Mouse (Mus musculus) forebrain, embryonic 15.5 days (tissue): ENCODE results near the gene Spata9. TPM values are rescaled to one million over a fixed set of nuclear protein-coding genes. Genes with fewer than 3 reads are reported as not detected.
A peak's percentile ranks its signal among the peaks of the same experiment; 100 is the strongest.

Experiments
- ATAC-seq: fragments of 200-750 bp; cut with Nextera tagmentation; replicated peaks from 2 replicates; pipeline ENCODE4 v1.8.0; 2017; ENCODE audit warnings: mild to moderate bottlenecking, moderate TSS enrichment, moderate library complexity
- H3K27ac ChIP-seq: fragments of 300-500 bp; sonication (generic); replicated peaks from 2 replicates; pipeline ENCODE4 v1.5.1; 2015; ENCODE audit warnings: mild to moderate bottlenecking, inconsistent platforms
- H3K27me3 ChIP-seq: fragments of 300-500 bp; sonication (generic); 2 replicates; pipeline ENCODE4 v1.6.1; 2015; ENCODE audit warnings: inconsistent platforms
- H3K36me3 ChIP-seq: fragments of 300-500 bp; sonication (generic); 2 replicates; pipeline ENCODE4 v1.6.1; 2015; ENCODE audit warnings: mild to moderate bottlenecking, inconsistent platforms
- H3K4me1 ChIP-seq: fragments of 300-500 bp; sonication (generic); 2 replicates; pipeline ENCODE4 v1.6.1; 2015; ENCODE audit warnings: inconsistent platforms
- H3K4me2 ChIP-seq: fragments of 300-500 bp; sonication (generic); replicated peaks from 2 replicates; pipeline ENCODE4 v1.6.1; 2015; ENCODE audit warnings: mild to moderate bottlenecking, inconsistent platforms
- H3K4me3 ChIP-seq: fragments of 300-500 bp; sonication (generic); 2 replicates; pipeline ENCODE4 v1.5.1; 2015; ENCODE audit warnings: mild to moderate bottlenecking, inconsistent platforms
- H3K9ac ChIP-seq: fragments of 300-500 bp; sonication (generic); replicated peaks from 2 replicates; pipeline ENCODE4 v1.6.1; 2015; ENCODE audit warnings: mild to moderate bottlenecking, inconsistent platforms
- H3K9me3 ChIP-seq: fragments of 300-500 bp; sonication (generic); 2 replicates; pipeline ENCODE4 v1.6.1; 2016; ENCODE audit warnings: inconsistent platforms
- WGBS: fragments of 180-500 bp; shearing (Covaris S2); methylation state at CpG from one replicate; pipeline ENCODE4 v1.1.7; 2015; ENCODE audit warnings: mixed read lengths; 5-methylcytosine and 5-hydroxymethylcytosine counted together
- polyA plus RNA-seq: library from polyadenylated mRNA; unstranded; fragments of >200 nt; fragmentation: Nextera tagmentation; extraction: Ambion mirVana; gene quantifications from 2 replicates; pipeline ENCODE4 v1.2.1, GENCODE M21; 2015

Gene Spata9
- polyA plus RNA-seq, 1 experiment from 2014 or later, result 2.6 TPM

DNA sequence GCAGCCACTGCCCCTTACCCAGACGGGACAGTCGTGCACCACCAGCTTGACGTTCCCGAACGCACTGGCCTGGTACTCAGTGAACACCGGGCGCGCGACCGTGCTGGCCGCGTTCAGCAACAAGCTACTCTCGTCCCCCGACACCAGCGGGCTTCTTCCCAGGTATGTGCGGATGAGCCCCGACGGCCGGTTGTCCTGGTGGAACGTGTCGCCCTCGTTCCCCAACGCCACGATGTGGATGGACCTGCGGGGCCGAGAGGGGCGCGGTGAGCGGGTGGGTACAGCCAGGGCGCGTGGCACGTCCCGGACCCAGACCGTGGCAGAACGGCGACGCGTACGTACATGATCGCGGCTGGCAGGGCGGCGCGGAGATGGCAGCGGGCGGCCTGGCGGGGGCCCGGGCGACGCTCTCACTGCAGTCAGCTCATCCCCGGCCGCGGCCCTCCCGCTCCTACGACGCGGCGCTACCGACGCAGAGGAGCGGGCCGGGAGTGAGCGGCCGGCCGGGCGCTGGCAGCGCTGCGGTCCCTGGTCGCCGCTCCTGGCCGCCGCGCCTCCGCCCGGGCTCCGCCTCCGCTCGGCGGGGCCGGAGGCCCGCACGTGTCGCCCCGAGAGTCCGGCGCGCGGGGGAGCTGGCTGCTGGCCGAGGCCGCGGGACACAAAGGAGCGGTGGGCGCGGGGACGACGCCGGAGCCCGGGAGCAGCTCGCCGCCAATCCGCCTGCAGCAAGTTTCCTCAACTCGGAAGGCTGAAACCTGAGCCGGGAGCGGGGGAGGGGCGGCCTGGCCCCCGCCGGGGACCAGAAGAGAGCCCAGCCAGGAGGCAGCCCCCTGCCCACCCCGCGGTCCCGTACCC lies 23.5 kb upstream of the Spata9 start, which contains the start of gene Rhobtb3:
Rhobtb3 (minus strand) TSS at position 737 of the 855 bp plus-strand sequence.
- Histone ChIP-seq H3K36me3 (peaks cover 6% of the 10 kb centered on the region; the same call in 1 of the 2 replicates), H3K9me3 (no peaks in the 10 kb centered on the region), H3K4me1 (peaks cover 29% of the 10 kb centered on the region), H3K4me2 (peak within 1 kb of the TSS; percentile 51), H3K27me3 (no peaks in the 10 kb centered on the region), H3K9ac (peak within 1 kb of the TSS; percentile 93), H3K27ac (peak within 1 kb of the TSS; percentile 99), H3K4me3 (peak within 1 kb of the TSS; percentile 74)
- WGBS, result 0% methylated on average over 99 of the region's 110 CpGs
- ATAC-seq, result peak; percentile 90

DNA sequence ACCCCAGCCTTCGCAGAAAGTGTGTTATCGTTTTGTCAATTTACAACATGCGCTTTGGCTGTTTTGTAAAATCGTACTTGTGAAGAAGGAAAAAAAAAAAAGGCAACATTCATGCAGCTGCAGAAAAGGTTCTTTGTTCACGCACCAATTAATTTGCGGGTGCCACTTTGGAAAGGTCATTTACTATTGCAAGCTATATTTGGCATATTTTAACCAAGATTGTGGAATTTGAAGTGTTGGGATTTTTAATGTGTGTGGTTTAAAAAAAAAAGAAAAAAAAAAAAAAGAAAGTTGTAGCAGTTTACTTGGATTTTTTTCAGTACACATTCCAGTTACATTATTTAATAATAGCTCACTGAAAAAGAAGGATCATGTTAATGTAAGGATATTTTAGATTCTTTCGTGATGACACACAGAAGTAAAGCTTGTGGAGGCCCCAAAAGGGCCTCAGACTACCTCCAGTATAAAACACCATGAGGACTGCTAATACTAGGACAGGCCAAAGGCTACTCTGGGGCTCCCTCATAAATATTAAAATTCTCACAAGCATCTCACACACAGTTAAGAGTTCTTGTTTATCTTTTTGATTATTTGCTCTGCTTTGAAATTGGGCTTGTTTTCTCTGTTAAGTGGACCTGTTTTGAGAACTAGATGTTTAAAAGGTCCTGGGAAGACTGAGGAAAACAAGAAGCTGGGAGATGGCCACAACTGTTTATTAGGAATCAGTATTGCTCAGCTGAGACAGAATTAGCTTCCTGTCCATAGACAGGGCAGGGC lies 22.7 kb upstream of the Spata9 start:
- peak overlapping the region; percentile 99 for H3K27ac ChIP-seq
- H3K9me3 ChIP-seq, result no peaks in the 10 kb centered on the region
- no peaks in the 10 kb centered on the region for H3K36me3 ChIP-seq
- peak overlapping the region; percentile 74 for H3K4me3 ChIP-seq
- H3K27me3 ChIP-seq, result no peaks in the 10 kb centered on the region
- WGBS, result under 1% methylated on average over 7 of the region's 7 CpGs
- peak overlapping the region; percentile 93 for H3K9ac ChIP-seq
- peaks cover 29% of the 10 kb centered on the region for H3K4me1 ChIP-seq
- no peak for ATAC-seq
- H3K4me2 ChIP-seq, result peak overlapping the region; percentile 51

DNA sequence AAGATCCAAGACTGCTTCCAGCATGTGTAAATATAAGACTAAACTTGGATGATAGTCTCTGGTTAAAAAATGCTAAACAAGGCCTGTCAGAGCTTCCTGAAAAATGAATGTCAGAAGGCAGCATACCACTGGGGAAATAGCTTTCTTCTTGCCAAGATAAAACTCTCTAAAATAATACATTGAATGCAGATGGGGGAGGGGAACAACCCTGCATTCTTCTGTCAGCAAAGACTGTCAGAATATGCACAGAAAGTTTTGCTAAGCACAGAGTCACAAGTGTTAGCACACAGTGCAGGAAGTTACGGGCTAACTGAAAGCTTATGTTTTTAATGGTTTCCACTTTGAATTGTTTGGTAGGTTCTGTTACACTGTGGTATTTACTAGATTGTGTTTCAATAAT lies 16.7 kb upstream of the Spata9 start:
- H3K4me3 ChIP-seq, result no peak overlapping the region
- H3K27me3 ChIP-seq, result no peaks in the 10 kb centered on the region

DNA sequence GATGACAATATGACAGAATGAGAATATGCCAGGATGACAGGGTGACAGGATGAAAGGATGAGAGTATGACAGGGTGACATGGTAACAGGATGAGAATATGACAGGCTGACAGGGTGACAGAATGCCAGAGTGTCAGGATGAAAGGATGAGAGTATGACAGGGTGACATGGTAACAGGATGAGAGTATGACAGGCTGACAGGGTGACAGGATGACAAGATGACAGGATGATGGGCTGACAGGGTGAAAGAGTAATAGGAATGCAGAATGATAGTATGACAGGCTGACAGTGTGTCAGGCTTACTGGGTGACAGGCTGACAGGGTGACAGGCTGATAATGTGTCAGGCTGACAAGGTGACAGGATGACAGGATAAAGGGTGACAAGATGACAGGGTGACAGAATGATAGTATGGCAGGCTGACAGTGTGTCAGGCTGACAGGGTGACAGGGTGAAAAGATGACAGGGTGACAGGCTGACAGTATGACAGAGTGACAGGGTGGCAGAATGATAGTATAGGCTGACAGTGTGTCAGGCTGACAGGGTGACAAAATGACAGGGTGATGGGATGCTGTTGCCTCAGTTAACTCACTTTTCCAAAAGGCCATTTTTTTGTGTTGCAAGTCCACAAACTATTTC lies 11.5 kb upstream of the Spata9 start:
- H3K4me1 ChIP-seq, result no peaks in the 10 kb centered on the region
- no peak overlapping the region for H3K27ac ChIP-seq
- H3K27me3 ChIP-seq, result no peaks in the 10 kb centered on the region
- peak; percentile 60 for ATAC-seq
- no peaks in the 10 kb centered on the region for H3K9me3 ChIP-seq
- no peak overlapping the region for H3K4me3 ChIP-seq
- no peak overlapping the region for H3K4me2 ChIP-seq
- H3K9ac ChIP-seq, result no peak overlapping the region
- H3K36me3 ChIP-seq, result no peaks in the 10 kb centered on the region

More for the DNA sequence above, 16.7 kb upstream of the Spata9 start:
- ATAC-seq, result no peak
- 57% methylated on average over 1 of the region's 1 CpGs for WGBS
- Histone ChIP-seq H3K4me1 (no peaks in the 10 kb centered on the region), H3K27ac (no peak overlapping the region), H3K4me2 (no peak overlapping the region), H3K36me3 (no peaks in the 10 kb centered on the region), H3K9ac (no peak overlapping the region), H3K9me3 (no peaks in the 10 kb centered on the region)

DNA sequence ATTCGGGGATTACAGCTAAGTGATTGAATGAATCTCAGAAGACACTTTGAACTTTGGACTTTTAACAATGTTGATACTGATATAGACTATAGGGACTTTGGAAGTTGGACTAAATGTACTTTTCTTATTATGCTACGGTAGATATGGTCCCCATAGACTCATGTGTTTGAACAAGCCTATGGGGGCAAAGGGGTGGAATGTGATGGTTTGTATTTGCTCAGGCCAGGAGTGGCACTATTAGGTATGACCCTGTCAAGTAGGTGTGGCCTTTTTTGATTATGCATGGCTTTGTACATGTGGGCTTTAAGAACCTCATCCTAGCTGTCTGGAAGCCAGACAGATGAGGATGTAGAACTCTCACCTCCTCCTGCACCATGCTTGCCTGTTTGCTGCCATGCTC lies 7.5 kb downstream of the Spata9 start:
- H3K36me3 ChIP-seq, result no peaks in the 10 kb centered on the region
- no peak overlapping the region for H3K4me2 ChIP-seq
- WGBS, result 84% methylated on average over 2 of the region's 2 CpGs
- H3K4me1 ChIP-seq, result no peaks in the 10 kb centered on the region
- H3K27me3 ChIP-seq, result no peaks in the 10 kb centered on the region
- H3K9me3 ChIP-seq, result no peaks in the 10 kb centered on the region
- H3K4me3 ChIP-seq, result no peak overlapping the region
- H3K27ac ChIP-seq, result no peak overlapping the region
- H3K9ac ChIP-seq, result no peak overlapping the region
- ATAC-seq, result no peak

DNA sequence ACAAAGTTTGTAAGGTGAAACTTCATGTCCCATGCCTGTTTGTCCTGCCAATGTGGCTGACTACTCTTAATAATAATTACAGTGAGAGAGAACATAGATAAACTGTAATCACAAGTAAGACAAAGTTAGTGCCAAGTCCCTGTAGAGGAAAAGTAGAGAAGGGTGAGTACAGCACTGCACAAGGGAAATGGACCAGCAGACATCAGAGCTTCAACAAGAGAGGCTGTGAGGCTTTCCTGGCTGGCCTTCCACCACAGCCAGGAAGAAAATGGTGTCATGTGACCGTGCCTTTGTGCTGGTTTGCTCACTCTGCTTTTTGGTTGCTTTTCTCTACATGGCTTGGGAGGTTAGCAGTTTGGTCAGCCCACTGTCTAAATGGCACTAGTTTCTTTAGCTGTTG lies 8.7 kb downstream of the Spata9 start:
- Histone ChIP-seq H3K4me2 (no peak overlapping the region), H3K9ac (no peak overlapping the region), H3K27ac (no peak overlapping the region), H3K27me3 (no peaks in the 10 kb centered on the region), H3K9me3 (no peaks in the 10 kb centered on the region), H3K36me3 (no peaks in the 10 kb centered on the region), H3K4me1 (no peaks in the 10 kb centered on the region), H3K4me3 (no peak overlapping the region)
- 75% methylated on average over 1 of the region's 1 CpGs for WGBS
- ATAC-seq, result no peak

DNA sequence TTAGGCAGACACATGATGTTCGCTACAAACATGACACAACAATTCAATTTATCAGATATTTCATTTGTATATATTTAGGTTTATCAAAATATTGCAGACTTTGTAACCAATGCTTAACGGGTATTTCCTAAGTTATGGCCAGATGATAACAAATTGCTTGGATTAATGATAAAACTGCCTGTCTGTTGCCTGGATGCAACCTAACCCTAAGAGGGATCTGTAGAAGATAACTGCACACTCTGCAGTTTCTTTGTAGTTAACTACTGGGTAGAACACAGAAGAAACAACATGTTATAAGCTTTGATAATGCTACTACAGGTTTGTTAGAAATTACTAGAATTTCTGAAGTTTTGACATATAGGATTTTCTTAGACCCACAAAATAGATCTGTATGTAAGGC lies 9.3 kb downstream of the Spata9 start:
- H3K9ac ChIP-seq, result no peak overlapping the region
- no peaks in the 10 kb centered on the region for H3K9me3 ChIP-seq
- H3K27ac ChIP-seq, result no peak overlapping the region
- H3K27me3 ChIP-seq, result no peaks in the 10 kb centered on the region
- no peak overlapping the region for H3K4me3 ChIP-seq
- no peaks in the 10 kb centered on the region for H3K4me1 ChIP-seq
- no peak overlapping the region for H3K4me2 ChIP-seq
- WGBS, result 94% methylated on average over 2 of the region's 2 CpGs
- H3K36me3 ChIP-seq, result no peaks in the 10 kb centered on the region
- ATAC-seq, result no peak

DNA sequence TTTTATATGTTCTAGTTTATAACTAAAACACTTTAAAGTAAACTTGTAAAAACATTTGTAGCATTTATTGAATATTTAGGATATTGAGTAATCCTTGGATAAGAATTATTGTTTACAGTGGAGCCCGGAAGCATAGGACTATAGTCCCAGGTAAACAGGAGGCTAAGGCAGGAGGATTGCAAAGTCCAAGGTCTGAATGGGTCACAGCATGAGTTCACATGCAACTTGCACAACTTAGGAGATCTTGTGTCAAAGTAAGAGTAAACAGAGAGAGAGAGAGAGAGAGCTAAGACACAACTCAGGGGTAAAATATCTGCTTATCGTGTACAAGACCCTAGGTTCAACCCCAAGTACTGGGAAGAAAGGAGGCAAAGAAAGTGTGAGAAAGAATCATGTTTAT lies 9.7 kb downstream of the Spata9 start:
- H3K36me3 ChIP-seq, result no peaks in the 10 kb centered on the region
- H3K4me3 ChIP-seq, result no peak overlapping the region
- H3K9me3 ChIP-seq, result no peaks in the 10 kb centered on the region
- 91% methylated on average over 2 of the region's 2 CpGs for WGBS
- no peak overlapping the region for H3K27ac ChIP-seq
- no peak for ATAC-seq
- H3K27me3 ChIP-seq, result no peaks in the 10 kb centered on the region
- no peak overlapping the region for H3K4me2 ChIP-seq
- H3K4me1 ChIP-seq, result no peaks in the 10 kb centered on the region
- no peak overlapping the region for H3K9ac ChIP-seq

DNA sequence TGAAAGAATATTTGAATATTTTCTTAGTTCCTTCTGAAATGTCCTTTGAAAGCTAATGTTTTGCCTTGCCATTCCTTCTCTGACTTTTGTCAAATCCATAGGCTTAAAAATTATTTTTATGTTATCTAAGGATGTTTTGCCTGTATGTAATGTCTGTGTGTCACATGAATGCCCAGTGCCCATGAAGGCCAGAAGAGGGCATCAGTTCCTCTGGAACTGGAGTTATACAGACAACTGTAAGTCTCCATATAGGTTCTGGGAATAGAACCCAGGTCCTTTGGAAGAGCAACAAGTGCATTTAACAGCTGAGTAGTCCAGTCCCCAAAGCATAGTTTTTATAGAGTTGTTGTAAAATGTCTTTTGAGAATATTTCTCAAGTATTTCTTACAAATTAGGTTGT lies 15.0 kb downstream of the Spata9 start:
- H3K9ac ChIP-seq, result no peak overlapping the region
- H3K4me1 ChIP-seq, result no peaks in the 10 kb centered on the region
- H3K27me3 ChIP-seq, result no peaks in the 10 kb centered on the region
- H3K4me3 ChIP-seq, result no peak overlapping the region
- ATAC-seq, result no peak
- H3K4me2 ChIP-seq, result no peak overlapping the region
- H3K27ac ChIP-seq, result no peak overlapping the region
- H3K36me3 ChIP-seq, result no peaks in the 10 kb centered on the region
- no peaks in the 10 kb centered on the region for H3K9me3 ChIP-seq

DNA sequence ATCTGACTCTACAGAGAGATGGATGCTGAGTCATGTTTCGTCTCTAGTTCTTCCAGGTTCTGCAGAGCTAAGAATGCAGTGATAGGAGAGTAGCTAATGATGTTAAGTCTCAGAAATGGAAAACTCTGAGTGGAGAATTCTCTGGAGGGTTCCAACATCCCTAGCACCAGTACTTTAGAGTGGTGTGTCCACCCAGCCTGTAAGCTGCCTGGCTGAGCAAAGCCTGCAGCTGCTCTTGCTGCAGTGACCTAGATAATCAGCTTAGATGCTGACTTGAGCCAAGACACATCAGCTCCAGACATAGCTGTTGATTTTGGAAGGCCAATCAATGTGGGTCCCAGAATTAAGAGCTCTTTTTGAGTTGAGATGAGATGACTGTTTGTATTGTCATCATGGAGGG lies 21.1 kb downstream of the Spata9 start:
- Histone ChIP-seq H3K9ac (no peak overlapping the region), H3K27ac (no peak overlapping the region), H3K4me1 (peaks cover 5% of the 10 kb centered on the region), H3K36me3 (no peaks in the 10 kb centered on the region), H3K4me3 (no peak overlapping the region), H3K27me3 (no peaks in the 10 kb centered on the region), H3K9me3 (no peaks in the 10 kb centered on the region), H3K4me2 (no peak overlapping the region)
- 93% methylated on average over 1 of the region's 1 CpGs for WGBS
- no peak for ATAC-seq

DNA sequence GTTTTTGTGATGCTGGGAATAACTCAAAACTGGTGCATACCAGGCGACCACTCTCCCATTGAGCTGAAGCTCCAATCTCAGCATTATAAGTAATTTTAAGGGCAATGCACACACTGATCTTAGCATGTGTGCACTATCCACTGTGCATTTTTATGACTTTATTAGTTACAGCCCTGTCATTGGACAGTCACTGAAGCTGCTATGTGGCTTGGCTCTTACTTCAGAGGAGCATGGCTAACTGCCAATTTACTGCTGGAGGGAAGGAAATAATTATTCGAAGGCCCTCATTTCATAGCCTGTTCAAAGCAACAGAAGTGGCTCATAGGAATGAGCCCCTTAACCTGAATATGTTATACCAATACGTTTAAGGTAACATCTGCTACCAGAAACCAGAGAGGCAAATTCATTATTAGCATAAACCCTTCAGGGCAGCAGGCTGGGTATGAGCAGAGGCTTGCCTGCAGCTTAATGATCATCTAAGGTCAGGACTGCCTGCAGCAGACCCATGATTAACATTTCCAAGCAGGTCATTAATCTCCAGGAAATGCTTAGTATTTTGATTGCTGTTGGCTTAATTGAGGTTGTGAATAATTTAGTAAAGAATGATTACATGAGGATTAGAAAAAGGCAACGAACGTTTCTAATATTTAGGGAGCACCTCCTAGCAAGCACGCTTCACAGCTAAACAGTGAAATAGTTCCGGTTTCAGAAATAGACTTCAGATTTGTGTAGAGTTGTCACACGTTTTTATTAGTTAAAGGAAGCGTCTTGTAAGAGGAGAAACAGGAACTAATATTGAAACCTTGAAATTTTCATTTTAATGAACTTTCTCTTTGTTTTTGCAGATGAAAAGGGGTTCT lies 25.4 kb downstream of the Spata9 start:
- Histone ChIP-seq H3K4me1 (peaks cover 5% of the 10 kb centered on the region), H3K4me3 (no peak overlapping the region), H3K36me3 (no peaks in the 10 kb centered on the region), H3K9me3 (0 out of 2 replicates have a peak, but pooled peaks cover 2% of the 10 kb centered on the region), H3K27ac (peak overlapping the region; percentile 24), H3K27me3 (no peaks in the 10 kb centered on the region), H3K9ac (no peak overlapping the region), H3K4me2 (no peak overlapping the region)
- peak; percentile 96 for ATAC-seq
- 16% methylated on average over 9 of the region's 9 CpGs for WGBS
